ENCODE assay signal across 16 mouse cellular contexts in genomic region chr10:81146296-81146695, GRCm38 (mm10). TPM values are rescaled to one million over a fixed set of nuclear protein-coding genes. Genes with fewer than 3 reads are reported as not detected.
DNase-seq lines count a peak whose midpoint lies in the region; ATAC-seq and TF ChIP-seq lines count a peak whose summit lies in the region.
"Had no signal": no experiment of that assay in that cellular context is flagged by ENCODE, and none has a peak within 500 bp of the region (broad histone marks: within the 10 kb centered on the region; RNA-seq: fewer than 3 reads in every experiment).

No protein-coding gene starts in this region.

- TF ChIP-seq POLR2A in heart, adult 2 months (IDR thresholded peaks at IDR 0.05; ENCODE audit: insufficient read depth, low read depth, low read length): no peak

- intact Hi-C loops in heart, adult 2 months (cut with DNase I): loop anchor here (2.0 kb wide), 1 partner anchor 17 kb away; no protein-coding TSS in a partner anchor

- no peak overlapping the region for H3K4me3 ChIP-seq in heart, adult 2 months
- no peak overlapping the region for H3K4me3 ChIP-seq in liver, postnatal 0 days (ENCODE audit: low read depth, low read length)
- H3K4me3 ChIP-seq: forebrain, embryonic 15.5 days; hindbrain, embryonic 13.5 days; midbrain, embryonic 13.5 days had no signal

- 56% methylated on average over 4 of the region's 4 CpGs for WGBS in heart, adult 2 months
- 67% methylated on average over 4 of the region's 4 CpGs for WGBS in liver, postnatal 0 days (ENCODE audit: insufficient replicate concordance)

- no peak for TF ChIP-seq CTCF in heart, adult 2 months (IDR thresholded peaks at IDR 0.05)
- no peak for TF ChIP-seq CTCF in liver, postnatal 0 days (IDR thresholded peaks at IDR 0.05; ENCODE audit: low read depth)

- H3K4me2 ChIP-seq in liver, postnatal 0 days (ENCODE audit: low read depth, low read length): peak overlapping the region; percentile 38
- H3K4me2 ChIP-seq: forebrain, embryonic 15.5 days; hindbrain, embryonic 13.5 days; midbrain, embryonic 13.5 days had no signal

- no peaks in the 10 kb centered on the region for H3K9me3 ChIP-seq in liver, postnatal 0 days (ENCODE audit: low read length)
- H3K9me3 ChIP-seq: forebrain, embryonic 15.5 days; hindbrain, embryonic 13.5 days; midbrain, embryonic 13.5 days had no signal

- peaks cover 25% of the 10 kb centered on the region for H3K79me2 ChIP-seq in heart, adult 2 months (replicated peaks; ENCODE audit: control insufficient read depth, insufficient read depth, low read length)

- H3K36me3 ChIP-seq in heart, adult 2 months (ENCODE audit: control insufficient read depth, insufficient read depth, low read length): no peaks in the 10 kb centered on the region; the same call in 1 of the 2 replicates
- H3K36me3 ChIP-seq in liver, postnatal 0 days (replicated peaks; ENCODE audit: insufficient read depth, low read length): peaks cover 88% of the 10 kb centered on the region

- H3K9ac ChIP-seq in heart, adult 2 months (ENCODE audit: low read depth, low read length): no peak overlapping the region
- H3K9ac ChIP-seq in liver, postnatal 0 days (replicated peaks): peak overlapping the region; percentile 34
- H3K9ac ChIP-seq: forebrain, embryonic 15.5 days; hindbrain, embryonic 13.5 days; liver, embryonic 14.5 days; midbrain, embryonic 13.5 days had no signal

- DNase-seq in heart, adult 2 months: no peak
- no peak for DNase-seq in heart, adult 18-20 months
- DNase-seq in 3T3-L1 (ENCODE audit: low read depth, low spot score): peak; percentile 68
- peak; percentile 91 for DNase-seq in NIH3T3 (ENCODE audit: low read depth)
- no peak for DNase-seq in liver, postnatal 0 days
- DNase-seq in testis, postnatal 10 days (ENCODE audit: low spot score): no peak
- no peak for DNase-seq in gastrocnemius, postnatal 25 days
- DNase-seq in urinary bladder, postnatal 10 days (ENCODE audit: low spot score): no peak
- DNase-seq: cerebellum, adult 2 months; thymus, adult 2 months had no signal

- no peak for TF ChIP-seq EP300 in heart, adult 2 months (IDR thresholded peaks at IDR 0.05; ENCODE audit: insufficient read depth, low read depth, low read length)
- TF ChIP-seq EP300 in liver, postnatal 0 days (IDR thresholded peaks at IDR 0.05; ENCODE audit: low read depth): no peak

- peak overlapping the region; percentile 40 for H3K27ac ChIP-seq in heart, adult 2 months
- 0 out of 2 replicates have a peak overlapping the region, but pooled peaks have one; percentile 22 for H3K27ac ChIP-seq in liver, postnatal 0 days (ENCODE audit: low read depth)
- H3K27ac ChIP-seq: forebrain, embryonic 15.5 days; hindbrain, embryonic 13.5 days; liver, embryonic 14.5 days; midbrain, embryonic 13.5 days had no signal

- ATAC-seq in liver, postnatal 0 days: no peak
- ATAC-seq: forebrain, embryonic 15.5 days; midbrain, embryonic 13.5 days had no signal

- peaks cover 16% of the 10 kb centered on the region for H3K4me1 ChIP-seq in heart, adult 2 months (ENCODE audit: control insufficient read depth, insufficient read depth, low read length)
- peaks cover 18% of the 10 kb centered on the region for H3K4me1 ChIP-seq in liver, postnatal 0 days (ENCODE audit: insufficient read depth)

- no peaks in the 10 kb centered on the region for H3K27me3 ChIP-seq in heart, adult 2 months (ENCODE audit: control insufficient read depth, insufficient read depth, low read length)
- H3K27me3 ChIP-seq in liver, postnatal 0 days (ENCODE audit: insufficient read depth, low read length): no peaks in the 10 kb centered on the region
- H3K27me3 ChIP-seq: forebrain, embryonic 15.5 days; hindbrain, embryonic 13.5 days; midbrain, embryonic 13.5 days had no signal

RNA-seq across cellular contexts. Expression of gene Zbtb7a, which starts 11.3 kb away (rescaled TPM):
- 10 to 100 TPM; 35.2 to 41.4 TPM for total RNA-seq in heart, adult 2 months (2021)
- 16.1 and 20.6 TPM in 2 replicates for polyA plus RNA-seq in heart, adult 2 months (2012; rRNA removed)
- total RNA-seq in heart, adult 18-20 months (2021): 10 to 100 TPM; 33.8 to 34.9 TPM
- polyA plus RNA-seq in liver, postnatal 0 days (2015; fragmentation: Nextera tagmentation; extraction: Ambion mirVana): 29.7 and 33.8 TPM in 2 replicates
- 10 to 100 TPM; 21.4 to 22.3 TPM for total RNA-seq in gastrocnemius, postnatal 25 days (2021)

RNA-seq across cellular contexts. Expression of gene Pias4, which starts 21.4 kb away (rescaled TPM):
- total RNA-seq in heart, adult 2 months (2021): 10 to 100 TPM; 14.1 to 16.5 TPM
- polyA plus RNA-seq in heart, adult 2 months (2012; rRNA removed): 22.3 and 23.3 TPM in 2 replicates
- 10 to 100 TPM; 16.5 to 16.9 TPM for total RNA-seq in heart, adult 18-20 months (2021)
- polyA plus RNA-seq in liver, postnatal 0 days (2015; fragmentation: Nextera tagmentation; extraction: Ambion mirVana): 14.6 and 16.1 TPM in 2 replicates
- total RNA-seq in gastrocnemius, postnatal 25 days (2021): 10 to 100 TPM; 11.7 to 14.2 TPM

RNA-seq across cellular contexts. Expression of gene Eef2, which starts 30.1 kb away (rescaled TPM):
- 1,000 to 10,000 TPM; 1,027 to 1,244 TPM for total RNA-seq in heart, adult 2 months (2021)
- 887 and 1,187 TPM in 2 replicates for polyA plus RNA-seq in heart, adult 2 months (2012; rRNA removed)
- 1,000 to 10,000 TPM; 1,062 to 1,185 TPM for total RNA-seq in heart, adult 18-20 months (2021)
- 310 and 313 TPM in 2 replicates for polyA plus RNA-seq in liver, postnatal 0 days (2015; fragmentation: Nextera tagmentation; extraction: Ambion mirVana)
- 100 to 1,000 TPM; 838 to 862 TPM for total RNA-seq in gastrocnemius, postnatal 25 days (2021)

RNA-seq across cellular contexts. Expression of gene Dapk3, which starts 36.5 kb away (rescaled TPM):
- total RNA-seq in heart, adult 2 months (2021): 10 to 100 TPM; 27.8 to 29.0 TPM
- polyA plus RNA-seq in heart, adult 2 months (2012; rRNA removed): 30.6 and 35.5 TPM in 2 replicates
- total RNA-seq in heart, adult 18-20 months (2021): 10 to 100 TPM; 29.9 to 34.5 TPM
- polyA plus RNA-seq in liver, postnatal 0 days (2015; fragmentation: Nextera tagmentation; extraction: Ambion mirVana): 15.3 and 17.2 TPM in 2 replicates
- 10 to 100 TPM; 22.3 to 22.4 TPM for total RNA-seq in gastrocnemius, postnatal 25 days (2021)

RNA-seq across cellular contexts. Expression of gene 4930442H23Rik, which starts 37.4 kb away (rescaled TPM):
- total RNA-seq in heart, adult 2 months (2021): not detected
- polyA plus RNA-seq in heart, adult 2 months (2012; rRNA removed): not detected in 2 replicates
- not detected for total RNA-seq in heart, adult 18-20 months (2021)
- polyA plus RNA-seq in liver, postnatal 0 days (2015; fragmentation: Nextera tagmentation; extraction: Ambion mirVana): not detected in 2 replicates
- not detected for total RNA-seq in gastrocnemius, postnatal 25 days (2021)
- total RNA-seq: neutrophil, adult 5-6 weeks had no signal
- polyA plus RNA-seq: cerebellum, adult 2 months; kidney, embryonic 16.5 days; liver, embryonic 14.5 days; thymus, adult 2 months had no signal

Comparison
In these comparisons a context has a peak if more than half of its experiments do, and no peak if none do; other contexts are left out.
1. DNase-seq: peak in 3T3-L1 (single experiment) and NIH3T3 (single experiment); none in heart, adult 2 months (0 of 2), heart, adult 18-20 months (0 of 2), liver, postnatal 0 days (single experiment), testis, postnatal 10 days (single experiment), gastrocnemius, postnatal 25 days (single experiment) and urinary bladder, postnatal 10 days (single experiment).